Mouse (Mus musculus) retina, adult 2 months (tissue): ENCODE data around the gene Col9a2.

ENCODE experiments used
- DNase-seq: peaks from one replicate; pipeline ENCODE4 v3.0.0-alpha.2; 2012; ENCODE audit warnings: low read depth, low spot score

The Col9a2 gene

DNA sequence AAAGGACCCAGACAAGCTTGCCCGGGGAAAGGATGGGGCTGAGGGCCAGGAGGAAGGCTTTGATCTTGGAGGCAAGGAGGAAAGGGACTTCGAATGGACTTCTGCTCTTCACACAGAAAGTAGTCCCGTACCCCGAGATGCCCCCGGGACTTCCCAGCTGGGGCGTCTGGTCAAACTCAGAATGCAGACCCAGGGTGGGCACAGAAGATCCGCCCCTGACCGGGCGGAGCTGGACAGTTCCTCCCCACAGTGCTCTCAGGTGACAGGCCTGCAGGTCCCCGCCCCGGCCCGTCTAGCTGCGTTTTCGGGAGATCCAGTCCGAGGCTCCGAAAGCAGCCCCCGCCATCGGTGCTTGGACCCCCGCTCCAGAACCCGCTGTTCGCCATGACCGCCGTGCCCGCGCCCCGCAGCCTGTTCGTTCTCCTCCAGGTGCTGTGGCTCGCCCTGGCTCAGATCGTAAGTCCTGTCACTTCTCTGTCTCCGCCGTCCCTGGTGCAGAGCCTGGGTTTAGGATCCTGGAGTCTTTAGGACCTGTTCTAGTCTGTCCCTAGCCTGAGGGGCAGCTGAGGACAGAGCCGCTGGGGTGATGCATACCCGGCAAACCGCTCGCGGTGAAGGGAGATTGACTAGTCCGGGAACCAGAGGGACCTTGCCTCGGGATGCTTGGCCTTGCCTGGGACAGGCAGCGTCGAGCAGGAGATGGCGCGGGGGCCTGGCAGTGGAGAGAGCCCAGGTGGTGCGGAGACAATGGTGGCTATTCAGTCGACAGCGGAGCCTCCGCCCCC, at the start of gene Col9a2:
Gene Col9a2 (plus strand): TSS at position 55 of the 785 bp plus-strand sequence.
- no peak for DNase-seq

DNA sequence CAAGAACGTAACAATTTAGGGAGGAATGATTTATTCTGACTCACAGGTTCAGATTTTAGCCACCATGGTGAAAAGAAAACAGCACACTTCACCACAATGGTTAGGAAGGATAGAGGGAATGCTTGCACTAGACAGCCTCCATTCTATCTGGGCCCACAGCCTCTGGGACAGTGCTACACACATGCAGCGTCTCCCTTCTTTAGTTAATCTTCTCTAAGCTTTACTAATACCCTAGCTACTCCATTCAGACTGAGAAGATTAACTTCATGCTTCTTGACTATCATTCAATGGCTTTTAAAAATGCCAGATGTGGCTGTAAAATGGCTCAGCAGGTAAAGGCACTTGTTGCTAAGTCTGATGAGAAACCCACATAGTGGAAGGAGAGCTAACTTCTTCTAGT, 46.9 kb upstream of the Col9a2 start:
- peak; percentile 45 for DNase-seq

DNA sequence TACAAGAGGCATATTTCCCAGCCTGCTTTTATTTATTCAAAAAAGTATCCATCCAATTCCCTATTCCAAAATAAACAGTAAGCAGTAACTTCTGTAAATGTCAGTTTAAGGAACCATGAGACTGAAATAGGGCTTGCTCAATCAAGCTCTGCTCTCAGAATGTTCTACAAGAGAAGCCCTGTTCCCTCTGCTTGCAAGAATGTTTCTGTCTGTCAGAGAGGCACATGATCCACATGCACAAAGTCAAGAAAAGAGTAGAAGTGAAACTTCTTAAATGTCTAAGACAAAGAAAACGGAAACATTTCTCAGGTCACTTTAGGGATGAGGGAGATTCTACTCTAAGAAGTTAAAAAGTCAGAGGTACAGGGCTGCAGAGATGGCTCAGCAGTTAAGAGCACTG, 46.2 kb upstream of the Col9a2 start:
- no peak for DNase-seq

DNA sequence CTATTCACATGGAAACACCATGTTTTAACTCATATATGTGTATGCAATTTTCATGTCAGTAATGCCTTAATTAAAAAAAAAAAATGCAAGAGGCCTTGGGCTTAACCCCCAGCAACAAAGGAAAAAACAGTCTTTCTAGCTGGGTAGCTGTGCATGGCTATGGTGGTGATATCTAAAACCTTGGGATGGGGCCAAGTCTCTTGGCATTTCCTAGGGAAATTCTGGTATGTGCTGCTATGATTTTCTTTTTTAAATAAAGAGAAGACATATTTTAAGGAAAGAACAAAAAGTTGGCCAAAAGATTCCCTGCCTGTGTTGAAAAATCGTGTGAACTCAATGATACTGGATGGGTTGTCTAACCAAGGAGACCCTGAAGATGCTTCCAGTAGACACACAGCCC, 43.3 kb upstream of the Col9a2 start:
- DNase-seq: no peak

DNA sequence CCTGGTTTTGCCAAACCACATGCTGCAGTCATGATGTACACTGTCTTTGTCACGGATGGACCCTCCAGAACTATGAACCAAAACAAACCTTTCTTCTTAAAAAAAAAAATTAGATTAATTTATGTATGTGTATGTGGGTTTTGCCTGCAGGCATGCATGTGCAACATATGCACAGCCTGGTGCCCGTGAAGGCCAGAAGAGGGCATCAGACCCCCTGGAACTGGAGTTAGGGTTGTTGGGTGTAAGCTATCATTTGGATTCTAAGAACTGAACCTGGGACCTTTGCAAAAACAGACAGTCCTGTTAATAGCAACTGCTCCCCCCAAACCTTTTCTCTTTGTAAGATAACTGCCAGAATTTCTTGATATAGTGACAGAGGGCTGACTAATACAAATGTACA, 38.1 kb upstream of the Col9a2 start:
- DNase-seq: no peak

DNA sequence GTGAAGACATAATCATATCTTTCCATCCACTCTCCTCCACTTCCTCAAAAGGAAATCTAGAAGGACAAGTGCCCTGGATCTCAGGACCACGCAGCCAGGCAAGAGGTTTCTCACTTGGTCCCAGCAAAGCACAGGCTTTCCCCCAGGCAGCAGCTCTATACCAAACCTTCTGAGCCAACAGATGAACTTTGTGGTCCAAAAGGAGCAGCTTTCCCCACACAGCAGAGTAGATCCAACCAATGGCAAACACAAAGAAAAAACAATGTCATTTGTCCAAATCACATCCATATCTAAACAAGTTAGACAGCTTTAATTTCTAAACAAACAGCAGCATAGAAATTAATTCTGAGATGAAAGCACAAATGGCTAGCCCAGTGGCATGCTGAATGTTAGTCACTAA, 37.5 kb upstream of the Col9a2 start:
- no peak for DNase-seq

DNA sequence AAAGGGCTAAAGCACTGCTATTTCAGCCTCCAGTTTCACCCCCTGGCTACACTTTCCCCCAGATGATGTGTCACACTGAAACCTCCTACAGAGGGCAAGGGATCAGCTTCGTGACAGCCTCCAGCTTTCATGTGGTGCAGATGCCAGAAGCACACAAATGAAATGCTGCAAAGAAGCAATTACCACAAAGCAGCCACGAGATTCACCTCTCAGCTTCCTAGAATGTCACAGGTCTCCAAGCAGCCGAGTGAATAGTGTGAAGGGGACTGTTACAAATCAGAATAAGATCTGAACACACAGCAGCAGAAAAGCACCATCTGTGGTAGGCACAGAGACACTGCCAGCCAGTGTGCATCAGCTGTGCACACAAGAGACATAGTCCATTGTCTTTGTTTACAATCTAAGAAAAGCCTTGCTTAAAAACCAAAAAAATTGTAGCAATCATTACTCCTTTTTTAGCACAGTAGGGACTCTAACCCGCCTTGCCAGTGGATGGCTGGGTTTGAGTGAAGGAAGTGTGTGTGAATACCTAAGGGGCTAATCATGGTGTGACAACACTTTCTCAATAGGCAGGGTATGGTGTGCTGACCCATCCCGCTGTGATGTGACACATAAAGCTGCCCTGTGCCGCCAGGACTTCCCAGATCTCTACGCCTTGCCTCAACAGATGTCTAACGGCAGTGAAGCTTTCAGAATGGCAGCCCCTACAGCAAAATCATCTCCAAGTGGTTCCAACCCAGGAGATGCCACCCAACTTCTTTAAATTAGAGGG, 36.6 kb upstream of the Col9a2 start:
- no peak for DNase-seq

DNA sequence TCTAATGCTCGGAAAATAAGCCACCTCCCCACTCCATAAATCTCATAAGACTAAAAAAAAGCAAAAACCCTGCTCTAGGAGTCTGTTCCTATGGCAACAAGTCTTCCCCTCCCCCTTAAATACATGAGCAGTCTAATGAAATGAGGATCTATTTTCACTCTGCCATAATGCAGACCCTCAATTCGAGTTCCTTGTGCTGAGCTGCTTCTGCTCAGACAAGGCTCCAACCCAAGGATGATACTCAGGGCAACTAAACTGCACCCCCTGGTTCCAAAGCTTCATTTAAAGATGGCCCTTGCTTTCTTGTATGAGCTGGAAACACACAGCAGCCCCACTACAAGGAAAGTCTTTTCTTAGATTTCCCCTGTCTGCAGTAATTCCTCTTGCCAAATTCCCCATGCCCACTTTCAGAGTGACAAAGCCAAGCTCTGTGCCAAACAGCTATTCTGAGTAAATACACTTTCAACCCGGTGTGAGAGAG, 35.5 kb upstream of the Col9a2 start:
- DNase-seq: no peak

DNA sequence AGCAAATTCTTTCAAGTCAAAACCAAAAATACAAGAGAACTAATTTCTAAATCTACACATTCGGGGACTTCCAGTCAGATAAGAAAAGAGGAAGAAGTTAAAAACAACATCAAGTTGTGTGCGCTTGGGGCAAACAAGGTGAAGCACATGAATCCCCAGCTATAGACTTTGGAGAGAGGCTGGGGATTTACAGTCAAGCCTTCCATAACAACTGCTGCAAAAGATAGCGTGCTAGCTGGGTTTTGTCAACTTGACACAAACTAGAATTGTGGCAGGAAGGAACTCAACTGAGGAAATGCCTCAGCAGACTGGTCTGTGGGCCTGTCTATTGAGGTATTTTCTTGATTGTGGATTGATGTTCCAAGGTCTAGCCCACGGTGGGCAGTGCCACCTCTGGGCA, 34.5 kb upstream of the Col9a2 start:
- no peak for DNase-seq

DNA sequence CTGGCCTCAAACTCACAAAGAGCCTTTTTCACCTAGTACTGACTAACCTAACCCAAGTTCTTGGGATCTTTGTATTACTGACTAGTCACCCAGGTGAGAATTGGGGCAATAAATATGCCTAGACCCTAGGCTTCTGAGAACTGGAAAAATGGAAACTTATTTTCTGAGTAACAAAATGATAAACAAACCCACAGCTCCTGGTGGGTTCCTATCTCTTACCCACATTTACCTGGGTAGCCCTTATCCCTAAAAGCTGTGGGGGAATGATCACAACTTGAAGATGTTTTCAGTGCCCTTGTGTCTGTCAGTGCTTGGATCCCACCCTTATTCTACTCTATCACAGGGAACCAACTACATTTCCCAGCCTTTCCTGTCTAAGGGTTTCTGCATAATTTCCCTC, 32.2 kb upstream of the Col9a2 start:
- DNase-seq: no peak

DNA sequence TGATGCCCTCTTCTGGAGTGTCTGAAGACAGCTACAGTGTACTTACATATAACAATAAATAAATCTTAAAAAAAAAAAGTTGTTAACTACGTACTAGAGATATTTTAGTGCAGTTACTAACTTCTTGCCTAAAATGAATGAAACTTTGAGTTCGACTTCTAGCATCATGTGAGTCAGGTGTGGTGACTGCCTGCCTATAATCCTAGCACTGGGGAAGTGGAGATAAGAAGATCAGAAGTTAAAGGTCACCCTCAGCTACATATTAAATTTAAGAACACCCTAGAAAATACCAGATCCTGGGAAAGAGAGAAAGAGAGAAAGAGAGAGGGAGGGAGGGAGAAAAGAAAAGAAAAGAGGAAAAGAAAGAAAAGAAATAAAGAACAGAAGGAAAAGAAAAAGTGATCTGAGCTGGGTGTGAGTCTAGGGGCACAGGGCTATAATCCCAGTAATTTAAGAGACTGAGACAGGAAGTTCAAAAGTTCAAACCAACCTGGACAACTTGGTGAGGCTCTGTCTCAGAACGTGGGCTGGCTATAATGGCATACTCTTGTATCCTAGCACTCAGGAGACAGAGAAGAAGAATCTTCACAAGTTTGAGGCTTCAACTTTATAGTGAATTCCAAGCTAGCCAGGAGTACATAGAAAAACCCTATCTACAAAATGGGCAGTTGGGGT, 31.0 kb upstream of the Col9a2 start:
- no peak for DNase-seq

DNA sequence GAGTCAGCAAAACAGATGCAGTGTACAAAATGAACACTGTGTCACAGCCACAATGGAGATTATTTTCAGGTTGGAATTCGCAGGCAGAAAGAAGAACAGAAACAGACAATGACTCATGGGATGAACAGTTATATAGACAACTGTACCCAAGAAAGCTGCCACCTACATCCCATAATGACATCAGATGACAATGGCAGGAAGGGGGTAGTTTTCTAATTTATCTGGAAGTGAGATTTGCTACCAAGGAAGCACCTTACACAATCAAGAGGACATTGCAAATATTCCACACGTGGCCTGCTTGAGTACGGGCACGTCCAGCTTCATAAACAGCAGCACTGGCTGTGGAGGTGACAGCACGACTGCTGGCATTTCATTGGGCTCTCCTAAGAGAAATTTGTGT, 30.0 kb upstream of the Col9a2 start:
- no peak for DNase-seq

DNA sequence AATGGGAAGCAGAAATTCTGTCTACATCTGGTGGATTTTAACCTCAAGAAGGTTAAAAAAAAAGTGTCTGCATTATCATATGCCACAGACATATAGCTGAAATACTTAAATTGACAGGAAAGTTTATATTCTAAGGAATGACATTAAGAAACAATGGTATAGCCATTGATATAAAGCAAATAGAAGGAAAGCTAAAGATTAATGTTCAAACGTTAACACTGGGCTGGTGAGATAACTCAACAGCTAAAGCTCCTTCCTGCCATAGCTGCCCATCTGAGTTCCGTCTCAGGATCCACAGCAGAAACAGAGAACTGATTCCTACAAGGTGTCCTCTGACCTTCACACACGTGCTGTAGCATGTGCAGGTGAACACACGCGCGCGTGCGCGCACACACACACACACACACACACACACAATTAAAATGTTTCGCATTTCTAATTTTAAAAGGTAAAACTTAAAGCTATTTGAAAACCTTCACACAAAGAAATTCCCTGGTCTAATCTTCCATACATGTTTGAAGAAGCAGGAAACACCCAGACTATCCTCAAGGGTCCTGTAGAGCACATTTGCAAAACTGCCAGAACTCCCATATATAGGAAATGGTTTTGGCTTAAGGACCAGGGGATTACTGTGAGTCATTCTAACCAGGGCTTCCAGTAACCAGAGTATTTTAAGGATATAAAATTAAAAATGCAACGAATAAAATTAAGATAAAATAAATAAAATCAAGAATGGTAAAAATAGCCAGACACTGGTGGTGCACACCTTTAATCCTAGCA, 28.2 kb upstream of the Col9a2 start:
- DNase-seq: no peak

DNA sequence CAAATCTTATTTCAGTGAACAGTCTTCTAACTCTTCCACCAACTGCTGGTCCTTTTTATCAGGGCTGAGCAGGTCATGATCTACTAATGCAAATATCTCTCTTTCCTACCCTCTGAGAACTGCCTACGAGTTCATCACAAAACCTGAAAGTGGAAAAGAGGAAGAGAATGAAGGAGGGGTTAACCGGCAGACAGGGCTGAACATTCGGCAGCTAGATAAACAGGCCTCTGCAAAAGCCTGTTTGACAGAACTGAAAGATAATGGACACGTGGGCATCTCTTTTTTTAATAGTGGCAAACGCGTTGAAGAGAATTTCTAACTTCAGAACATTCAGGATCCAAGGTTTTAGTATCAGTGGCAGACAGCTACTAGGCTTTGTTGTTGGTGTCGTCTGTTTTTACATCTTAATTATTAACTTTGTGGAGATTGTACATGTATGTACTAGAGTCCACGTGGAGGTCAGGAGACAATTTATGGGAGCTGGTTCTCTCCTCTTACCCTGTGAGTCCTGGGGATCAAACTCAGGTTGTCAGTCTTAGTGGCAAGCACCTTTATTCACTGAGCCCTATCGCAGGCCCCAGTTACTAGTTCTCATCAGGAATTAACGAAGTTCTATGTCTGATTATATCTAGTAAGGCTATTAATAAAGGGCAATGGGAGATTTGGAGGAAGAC, 24.5 kb upstream of the Col9a2 start:
- no peak for DNase-seq

DNA sequence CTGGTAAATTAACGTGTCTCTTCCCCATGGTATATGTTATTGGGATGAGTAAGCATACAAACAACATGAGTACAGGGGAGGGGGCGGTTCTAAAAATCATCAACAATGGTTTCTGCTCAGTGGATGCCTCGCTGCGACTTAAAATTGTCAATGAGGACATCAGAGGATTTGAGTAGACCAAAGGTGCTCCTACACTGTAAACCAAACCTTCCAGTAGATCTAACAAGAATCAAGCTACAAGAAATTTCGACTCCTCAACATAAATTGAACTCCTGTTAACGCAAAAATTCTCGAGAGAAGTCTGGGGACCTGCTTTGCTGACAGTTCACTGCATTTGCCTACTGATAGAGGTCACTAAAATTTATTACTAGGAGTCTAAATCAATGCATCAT, 23.9 kb upstream of the Col9a2 start:
- no peak for DNase-seq

DNA sequence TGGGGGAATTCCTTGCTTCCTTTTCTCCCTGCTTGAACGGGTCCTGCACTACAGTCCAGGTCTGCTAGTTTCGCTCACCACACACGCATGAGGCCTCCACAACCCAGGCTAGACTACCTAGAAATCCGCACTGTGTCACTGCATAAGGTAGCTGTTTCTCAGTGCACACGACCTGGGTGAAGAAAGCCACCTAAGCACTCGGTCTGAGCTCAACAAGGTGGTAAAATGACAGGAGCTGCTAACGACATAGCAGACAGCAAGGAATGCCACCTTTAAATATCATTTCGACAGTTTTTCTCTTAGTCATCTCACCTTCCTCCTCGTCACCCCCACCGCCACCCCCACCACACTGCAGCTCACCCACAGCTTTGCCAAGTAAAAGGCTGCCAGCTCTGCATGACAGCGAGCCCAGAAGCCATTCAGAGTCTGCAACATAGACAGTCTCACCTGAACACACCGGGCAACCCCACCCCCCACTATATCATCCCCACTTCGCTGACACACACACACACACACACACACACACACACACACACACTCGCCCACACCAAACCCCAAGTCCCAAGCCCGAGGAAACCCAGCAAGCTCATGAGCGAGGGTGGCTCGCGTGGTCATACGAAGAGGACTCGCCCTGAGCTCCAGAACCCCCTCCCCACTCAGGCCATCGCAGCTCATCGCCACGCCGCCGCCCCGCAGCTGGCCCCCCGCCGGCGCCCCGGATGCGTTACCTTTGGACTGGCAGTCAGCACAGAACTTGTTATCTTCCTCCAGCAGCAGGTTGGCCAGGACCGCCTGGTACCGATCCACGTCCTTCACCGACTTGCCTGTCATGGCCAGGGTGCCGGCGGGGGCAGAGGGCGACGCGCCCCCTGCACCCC, 22.9 kb upstream of the Col9a2 start:
- no peak for DNase-seq

DNA sequence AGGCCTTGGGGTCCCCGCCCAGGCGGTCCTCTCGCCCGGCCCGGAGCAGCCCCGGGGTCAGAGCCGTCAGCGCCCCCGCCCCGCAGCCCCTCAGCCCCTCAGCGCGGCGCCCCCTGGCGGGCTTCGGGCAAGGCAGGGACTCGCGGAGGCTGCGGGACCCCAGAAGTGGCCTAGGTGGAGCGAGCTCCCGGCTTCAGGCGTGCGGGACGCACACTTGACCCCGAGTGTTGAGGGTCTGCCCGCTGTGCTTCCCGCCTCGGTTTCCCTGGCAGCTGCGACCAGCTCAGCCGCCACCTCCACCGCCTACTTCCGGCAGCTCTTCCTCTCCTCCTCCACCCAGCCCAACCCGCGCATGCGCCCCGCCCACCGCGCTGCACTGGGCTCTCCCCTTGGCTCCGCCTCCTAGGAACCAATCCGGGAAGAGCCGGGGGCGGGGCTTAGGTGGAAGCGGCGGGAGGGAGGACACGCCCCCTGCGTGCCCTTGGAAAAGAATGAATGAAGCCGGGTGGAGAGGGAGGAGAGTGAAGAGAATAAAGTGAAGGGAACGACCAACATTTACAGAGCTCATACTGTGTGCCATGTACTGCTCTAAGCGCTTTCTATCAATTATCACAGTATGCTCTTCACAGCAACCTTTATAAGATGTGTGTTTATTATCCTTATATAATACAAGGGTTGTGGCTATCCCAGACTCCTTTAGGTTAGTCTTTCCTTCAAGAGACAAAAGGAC, 22.1 kb upstream of the Col9a2 start, which contains the start of gene Smap2:
Gene Smap2 (minus strand): TSS at position 320 of the 730 bp plus-strand sequence.
- DNase-seq: peak; percentile 95

DNA sequence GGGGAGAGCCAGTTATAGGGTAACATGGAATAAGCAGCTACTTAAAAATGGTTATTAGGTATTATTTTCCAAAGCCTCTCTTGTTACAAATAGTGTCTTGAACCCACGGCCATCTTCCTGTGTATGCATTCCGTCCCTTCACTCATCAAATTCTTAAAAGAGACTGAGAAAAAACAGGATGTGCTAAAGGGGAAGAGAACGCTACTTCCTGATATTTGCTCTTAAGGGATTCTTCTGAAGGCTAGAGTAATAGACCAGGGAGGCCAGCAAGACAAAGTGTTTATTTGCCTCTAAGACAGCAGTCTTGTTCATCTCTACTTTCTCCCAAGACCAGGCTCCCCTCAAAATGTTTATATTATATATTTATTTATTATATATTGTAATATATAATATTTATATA, 20.9 kb upstream of the Col9a2 start:
- DNase-seq: no peak

DNA sequence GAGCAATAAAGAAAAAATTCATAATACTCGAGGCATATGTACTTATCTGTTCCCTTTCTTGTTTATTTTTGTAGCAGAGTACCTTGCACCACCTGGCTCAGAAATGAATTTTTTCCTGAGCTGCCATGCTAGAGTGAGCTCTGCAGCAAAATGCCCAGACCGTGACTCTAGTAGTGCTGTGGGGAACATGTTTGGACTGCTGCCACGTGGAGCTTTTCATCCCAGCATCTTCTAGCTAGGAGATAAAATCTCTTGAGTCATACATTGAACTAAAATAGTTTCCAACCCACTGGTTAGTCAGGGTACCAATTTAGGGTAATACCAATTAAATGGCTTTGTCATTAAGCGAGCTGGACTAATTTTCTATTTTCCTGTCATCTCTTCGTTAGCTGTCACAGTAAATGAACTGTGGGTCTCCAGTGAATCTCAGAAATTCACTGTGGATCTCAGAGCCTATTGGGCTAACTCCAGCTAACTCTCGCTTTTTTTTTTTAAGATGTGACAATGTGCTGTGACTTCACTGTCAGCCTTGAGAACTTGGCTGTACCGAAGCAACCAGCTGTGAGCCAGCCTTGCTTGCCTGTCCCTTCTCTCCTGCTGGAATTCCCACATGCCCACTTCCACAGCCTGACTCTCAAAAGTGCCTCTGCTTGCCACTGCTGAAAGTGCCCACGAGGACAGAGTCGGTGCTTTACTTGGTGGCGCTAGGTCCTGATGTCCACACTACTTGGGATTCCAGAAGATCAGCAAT, 19.0 kb upstream of the Col9a2 start:
- DNase-seq: no peak
